Mouse (Mus musculus): ENCODE measurements around the gene Pnpla7. TPM values are rescaled to one million over a fixed set of nuclear protein-coding genes. Genes with fewer than 3 reads are reported as not detected.

Pnpla7 gene
- polyA plus RNA-seq (2012; rRNA removed), result 7.4 and 20.5 TPM in 2 replicates

DNA sequence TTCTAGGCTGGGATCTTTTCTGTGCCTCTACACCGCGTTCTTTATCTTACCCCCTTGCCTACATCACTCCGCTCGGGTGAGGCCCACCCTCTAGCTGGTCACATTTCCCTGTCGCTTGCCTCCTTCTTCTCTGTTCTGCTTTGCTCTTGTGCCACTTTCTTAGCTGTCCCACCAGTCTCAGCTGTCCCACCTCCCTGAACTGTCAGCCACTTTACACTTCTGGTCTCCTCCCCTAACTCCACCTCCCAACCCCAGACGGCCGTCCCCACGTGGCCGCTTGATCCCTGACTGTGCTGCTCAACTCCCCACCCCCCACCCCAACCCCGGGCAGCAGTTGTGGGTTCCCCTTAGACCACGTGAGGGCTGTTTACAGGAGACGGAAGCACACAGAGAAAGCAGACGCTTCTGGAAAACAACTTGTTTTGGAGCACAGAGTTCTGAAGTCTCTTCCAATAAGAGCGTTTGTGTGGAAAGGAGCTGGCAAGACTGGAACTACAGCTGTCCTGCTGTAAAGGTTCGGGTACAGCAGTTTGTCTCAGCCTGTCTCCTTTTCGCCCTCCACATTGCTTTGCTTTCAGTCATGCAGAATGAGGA lies at the start of gene Pnpla7:
Gene Pnpla7 (plus strand): TSS at position 330 of the 594 bp plus-strand sequence.
- no peaks in the 10 kb centered on the region for H3K27me3 ChIP-seq (ENCODE audit: control insufficient read depth, insufficient read depth, low read length)
- H3K4me3 ChIP-seq (ENCODE audit: low read depth, low read length), result peak within 1 kb of the TSS; percentile 82
- WGBS, result under 1% methylated on average over 16 of the region's 16 CpGs
- H3K36me3 ChIP-seq (ENCODE audit: control insufficient read depth, insufficient read depth, low read length), result peaks cover 3% of the 10 kb centered on the region; the same call in 1 of the 2 replicates
- peaks cover 3% of the 10 kb centered on the region; the same call in 1 of the 2 replicates for H3K4me1 ChIP-seq (ENCODE audit: control insufficient read depth, insufficient read depth, insufficient read length, low read length)
- TF ChIP-seq CTCF (IDR thresholded peaks at IDR 0.05; ENCODE audit: extremely low read depth, insufficient read length, insufficient replicate concordance, low read depth, low read length) (no peak), POLR2A (IDR thresholded peaks at IDR 0.05; ENCODE audit: low read depth, low read length) (no peak)
- H3K27ac ChIP-seq (ENCODE audit: insufficient read depth, low read depth, low read length), result peak within 1 kb of the TSS; percentile 84

- Histone ChIP-seq H3K27me3 (ENCODE audit: control insufficient read depth, insufficient read depth, low read length) (no peaks in the 10 kb centered on the region), H3K4me1 (ENCODE audit: control insufficient read depth, insufficient read depth, insufficient read length, low read length) (peaks cover 3% of the 10 kb centered on the region), H3K4me3 (ENCODE audit: low read depth, low read length) (no peak overlapping the region), H3K27ac (ENCODE audit: insufficient read depth, low read depth, low read length) (no peak overlapping the region), H3K36me3 (ENCODE audit: control insufficient read depth, insufficient read depth, low read length) (peaks cover 17% of the 10 kb centered on the region; the same call in 1 of the 2 replicates)
- TF ChIP-seq POLR2A (IDR thresholded peaks at IDR 0.05; ENCODE audit: low read depth, low read length) (no peak), CTCF (IDR thresholded peaks at IDR 0.05; ENCODE audit: extremely low read depth, insufficient read length, insufficient replicate concordance, low read depth, low read length) (no peak)
- WGBS, result 86% methylated on average over 9 of the region's 9 CpGs
Observed at GRCm38 (mm10) chr2:24926345-24926964, 49.4 kb upstream of the Pnpla7 start.

- Histone ChIP-seq H3K4me1 (ENCODE audit: control insufficient read depth, insufficient read depth, insufficient read length, low read length) (peaks cover 3% of the 10 kb centered on the region), H3K27me3 (ENCODE audit: control insufficient read depth, insufficient read depth, low read length) (no peaks in the 10 kb centered on the region), H3K4me3 (ENCODE audit: low read depth, low read length) (no peak overlapping the region), H3K36me3 (ENCODE audit: control insufficient read depth, insufficient read depth, low read length) (peaks cover 17% of the 10 kb centered on the region; the same call in 1 of the 2 replicates), H3K27ac (ENCODE audit: insufficient read depth, low read depth, low read length) (no peak overlapping the region)
- TF ChIP-seq CTCF (IDR thresholded peaks at IDR 0.05; ENCODE audit: extremely low read depth, insufficient read length, insufficient replicate concordance, low read depth, low read length), result no peak
- no peak for TF ChIP-seq POLR2A (IDR thresholded peaks at IDR 0.05; ENCODE audit: low read depth, low read length)
- 67% methylated on average over 7 of the region's 7 CpGs for WGBS
Observed at GRCm38 (mm10) chr2:24926965-24927358, 48.9 kb upstream of the Pnpla7 start.

- H3K36me3 ChIP-seq (ENCODE audit: control insufficient read depth, insufficient read depth, low read length), result peaks cover 17% of the 10 kb centered on the region; the same call in 1 of the 2 replicates
- WGBS, result 48% methylated on average over 4 of the region's 4 CpGs
- H3K4me1 ChIP-seq (ENCODE audit: control insufficient read depth, insufficient read depth, insufficient read length, low read length), result peaks cover 3% of the 10 kb centered on the region
- H3K4me3 ChIP-seq (ENCODE audit: low read depth, low read length), result no peak overlapping the region
- no peaks in the 10 kb centered on the region for H3K27me3 ChIP-seq (ENCODE audit: control insufficient read depth, insufficient read depth, low read length)
- TF ChIP-seq POLR2A (IDR thresholded peaks at IDR 0.05; ENCODE audit: low read depth, low read length), result no peak
- no peak for TF ChIP-seq CTCF (IDR thresholded peaks at IDR 0.05; ENCODE audit: extremely low read depth, insufficient read length, insufficient replicate concordance, low read depth, low read length)
- H3K27ac ChIP-seq (ENCODE audit: insufficient read depth, low read depth, low read length), result no peak overlapping the region
Observed at GRCm38 (mm10) chr2:24927810-24928479, 47.9 kb upstream of the Pnpla7 start.

DNA sequence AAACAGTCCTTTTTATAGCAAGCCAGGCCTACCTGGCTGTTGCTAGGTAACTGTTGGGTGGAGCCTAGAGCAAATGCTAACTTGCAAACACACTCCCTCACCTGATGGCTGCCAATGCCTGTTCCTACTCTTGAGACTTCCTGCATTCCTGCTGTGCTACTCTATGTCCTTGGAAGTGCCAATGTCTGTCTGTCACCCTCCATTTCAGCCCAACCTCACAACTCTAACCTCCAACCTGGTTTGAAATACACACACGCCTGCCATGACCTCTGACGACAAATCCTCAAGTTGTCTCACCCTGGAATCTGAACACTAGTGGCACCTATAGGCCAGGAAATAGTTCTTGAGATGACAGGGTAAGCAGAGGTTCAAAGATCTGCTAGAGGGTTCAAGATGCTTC lies 46.7 kb upstream of the Pnpla7 start:
- TF ChIP-seq CTCF (IDR thresholded peaks at IDR 0.05; ENCODE audit: extremely low read depth, insufficient read length, insufficient replicate concordance, low read depth, low read length) (no peak), POLR2A (IDR thresholded peaks at IDR 0.05; ENCODE audit: low read depth, low read length) (no peak)
- Histone ChIP-seq H3K4me1 (ENCODE audit: control insufficient read depth, insufficient read depth, insufficient read length, low read length) (peaks cover 8% of the 10 kb centered on the region), H3K36me3 (ENCODE audit: control insufficient read depth, insufficient read depth, low read length) (peaks cover 17% of the 10 kb centered on the region; the same call in 1 of the 2 replicates), H3K27me3 (ENCODE audit: control insufficient read depth, insufficient read depth, low read length) (no peaks in the 10 kb centered on the region), H3K4me3 (ENCODE audit: low read depth, low read length) (no peak overlapping the region), H3K27ac (ENCODE audit: insufficient read depth, low read depth, low read length) (no peak overlapping the region)
- WGBS, result 51% methylated on average over 2 of the region's 2 CpGs

DNA sequence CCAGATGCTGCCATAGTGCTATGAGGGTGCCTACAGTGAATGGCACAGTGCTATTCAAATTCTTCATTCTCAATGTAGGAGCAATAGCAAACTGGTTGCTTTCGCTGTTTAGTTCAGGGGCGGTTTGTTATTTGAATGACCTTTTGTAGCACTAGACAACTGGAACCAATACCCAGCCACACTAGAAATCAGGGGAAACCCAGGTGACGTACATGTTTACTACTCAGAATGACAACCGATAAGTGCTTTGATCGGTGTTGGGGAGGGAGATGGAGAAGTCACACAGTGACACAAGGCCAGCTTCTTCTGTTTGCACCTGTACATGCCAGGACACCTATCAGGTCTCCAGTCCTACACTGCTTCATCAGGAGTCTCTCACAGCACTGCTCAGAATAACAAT lies 46.2 kb upstream of the Pnpla7 start:
- Histone ChIP-seq H3K36me3 (ENCODE audit: control insufficient read depth, insufficient read depth, low read length) (peaks cover 17% of the 10 kb centered on the region; the same call in 1 of the 2 replicates), H3K27ac (ENCODE audit: insufficient read depth, low read depth, low read length) (no peak overlapping the region), H3K27me3 (ENCODE audit: control insufficient read depth, insufficient read depth, low read length) (no peaks in the 10 kb centered on the region), H3K4me3 (ENCODE audit: low read depth, low read length) (no peak overlapping the region), H3K4me1 (ENCODE audit: control insufficient read depth, insufficient read depth, insufficient read length, low read length) (peaks cover 8% of the 10 kb centered on the region)
- 89% methylated on average over 5 of the region's 5 CpGs for WGBS
- TF ChIP-seq CTCF (IDR thresholded peaks at IDR 0.05; ENCODE audit: extremely low read depth, insufficient read length, insufficient replicate concordance, low read depth, low read length) (no peak), POLR2A (IDR thresholded peaks at IDR 0.05; ENCODE audit: low read depth, low read length) (no peak)

DNA sequence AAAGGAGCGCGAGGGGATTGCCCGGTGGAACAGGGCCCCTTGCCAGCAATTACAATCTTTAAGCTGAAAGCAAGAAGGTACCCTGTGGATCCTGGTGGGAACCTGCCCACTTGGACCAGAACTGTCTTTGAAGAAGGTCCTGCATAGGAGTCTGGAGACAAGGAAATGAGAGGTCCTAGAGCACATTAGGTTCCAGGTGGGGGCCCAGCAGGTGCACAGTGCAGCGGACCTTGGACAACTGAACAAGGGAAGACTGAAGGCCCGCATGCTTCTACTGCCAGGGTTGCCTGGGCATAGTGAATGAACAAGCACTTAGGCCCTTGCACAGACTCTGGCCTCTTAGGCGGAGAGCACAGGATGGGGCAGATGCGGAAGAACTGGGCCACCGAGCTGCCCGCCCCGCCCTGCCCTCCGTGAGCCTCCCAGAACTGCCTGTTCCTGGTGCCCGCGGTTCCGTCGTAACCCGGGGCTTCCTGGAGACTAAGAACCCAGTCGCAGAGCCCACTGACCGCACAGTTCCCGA lies 41.3 kb upstream of the Pnpla7 start:
- 2% methylated on average over 19 of the region's 19 CpGs for WGBS

More for the DNA sequence above, 41.3 kb upstream of the Pnpla7 start:
- Histone ChIP-seq H3K4me3 (ENCODE audit: low read depth, low read length) (peak overlapping the region; percentile 89), H3K4me1 (ENCODE audit: control insufficient read depth, insufficient read depth, insufficient read length, low read length) (peaks cover 8% of the 10 kb centered on the region), H3K36me3 (ENCODE audit: control insufficient read depth, insufficient read depth, low read length) (no peaks in the 10 kb centered on the region), H3K27me3 (ENCODE audit: control insufficient read depth, insufficient read depth, low read length) (no peaks in the 10 kb centered on the region), H3K27ac (ENCODE audit: insufficient read depth, low read depth, low read length) (peak overlapping the region; percentile 98)
- TF ChIP-seq CTCF (IDR thresholded peaks at IDR 0.05; ENCODE audit: extremely low read depth, insufficient read length, insufficient replicate concordance, low read depth, low read length), result no peak
- TF ChIP-seq POLR2A (IDR thresholded peaks at IDR 0.05; ENCODE audit: low read depth, low read length), result no peak
